Mouse (Mus musculus) heart, adult 9 months (tissue): ENCODE results near the gene Wdr74.
A peak's percentile ranks its signal among the peaks of the same experiment; 100 is the strongest.
"Not testable (repeated sequence)": the region's sequence is repeated elsewhere in the genome, so short reads cannot be mapped to it uniquely, and the experiment has no call there.

Source experiments
- DNase-seq, 2 experiments: peaks; one replicate each; pipeline ENCODE4 v3.0.0; 2022; ENCODE audit warnings: low spot score in 2 of 2

Wdr74 gene

GRCm38 (mm10) chr19:8715868-8716766 is 19.5 kb upstream of the Wdr74 start:
- DNase-seq, result no peak

- no peak for DNase-seq
Observed at GRCm38 (mm10) chr19:8716767-8717475, 18.7 kb upstream of the Wdr74 start.

GRCm38 (mm10) chr19:8718357-8718756 is 17.3 kb upstream of the Wdr74 start:
- peak; percentile 46 to 51 for DNase-seq

GRCm38 (mm10) chr19:8719037-8719436 is 16.6 kb upstream of the Wdr74 start:
- not testable (repeated sequence) for DNase-seq

- no peak for DNase-seq
Observed at GRCm38 (mm10) chr19:8721378-8721777, 14.2 kb upstream of the Wdr74 start.

- no peak for DNase-seq
Observed at GRCm38 (mm10) chr19:8722021-8722420, 13.6 kb upstream of the Wdr74 start.

GRCm38 (mm10) chr19:8722559-8722906 is 13.1 kb upstream of the Wdr74 start:
- no peak for DNase-seq

- peak; percentile 98 for DNase-seq
Observed at GRCm38 (mm10) chr19:8722907-8723573, 12.6 kb upstream of the Wdr74 start, which contains the start of gene Slc3a2. Slc3a2 (minus strand) TSS chr19:8723369.

- DNase-seq, result no peak
Observed at GRCm38 (mm10) chr19:8723574-8724346, 11.9 kb upstream of the Wdr74 start.

GRCm38 (mm10) chr19:8724392-8724791 is 11.2 kb upstream of the Wdr74 start:
- DNase-seq, result no peak

- DNase-seq, result no peak
Observed at GRCm38 (mm10) chr19:8725081-8725613, 10.5 kb upstream of the Wdr74 start.

- no peak for DNase-seq
Observed at GRCm38 (mm10) chr19:8726609-8727390, 8.8 kb upstream of the Wdr74 start.

- DNase-seq, result no peak
Observed at GRCm38 (mm10) chr19:8727495-8728114, 8.0 kb upstream of the Wdr74 start.

- DNase-seq, result not testable (repeated sequence)
Observed at GRCm38 (mm10) chr19:8728335-8729099, 7.1 kb upstream of the Wdr74 start.

GRCm38 (mm10) chr19:8734334-8734733 is 1.3 kb upstream of the Wdr74 start:
- no peak for DNase-seq

- no peak for DNase-seq
Observed at GRCm38 (mm10) chr19:8736160-8736467, 487 bp downstream of the Wdr74 start.

GRCm38 (mm10) chr19:8738911-8739310 is 3.3 kb downstream of the Wdr74 start:
- DNase-seq, result no peak

- no peak for DNase-seq
Observed at GRCm38 (mm10) chr19:8739646-8740045, 4.0 kb downstream of the Wdr74 start.

- DNase-seq, result no peak
Observed at GRCm38 (mm10) chr19:8740603-8741002, 5.0 kb downstream of the Wdr74 start, which contains the start of gene 1700092M07Rik. 1700092M07Rik (plus strand) TSS chr19:8740718.
